ENCODE assay signal across 7 mouse cellular contexts in genomic region chr9:121857474-121858152, GRCm38 (mm10). TPM values are rescaled to one million over a fixed set of nuclear protein-coding genes. Genes with fewer than 3 reads are reported as not detected.
A peak's percentile ranks its signal among the peaks of the same experiment; 100 is the strongest.
DNase-seq lines count a peak whose midpoint lies in the region; ATAC-seq and TF ChIP-seq lines count a peak whose summit lies in the region.

No protein-coding gene starts in this region.

- no peaks in the 10 kb centered on the region for H3K4me1 ChIP-seq in intestine, postnatal 0 days (replicated peaks; ENCODE audit: control insufficient read depth, insufficient read depth, low read length)
- peaks cover 9% of the 10 kb centered on the region for H3K4me1 ChIP-seq in midbrain, embryonic 12.5 days
- H3K4me1 ChIP-seq in small intestine, adult 2 months (ENCODE audit: control insufficient read depth, insufficient read depth, insufficient read length, low read length): 0 out of 2 replicates have a peak, but pooled peaks cover 3% of the 10 kb centered on the region

- peak overlapping the region; percentile 89 for H3K4me2 ChIP-seq in intestine, postnatal 0 days (replicated peaks; ENCODE audit: low read depth)
- peak overlapping the region; percentile 71 for H3K4me2 ChIP-seq in midbrain, embryonic 12.5 days (replicated peaks)

- peak; percentile 67 for TF ChIP-seq CTCF in intestine, postnatal 0 days (IDR thresholded peaks at IDR 0.05; ENCODE audit: low read depth)
- peak; percentile 23; the same call in 1 of the 2 replicates for TF ChIP-seq CTCF in small intestine, adult 2 months (IDR thresholded peaks at IDR 0.05; ENCODE audit: extremely low read depth, insufficient read length, insufficient replicate concordance, low read depth, low read length)

- H3K4me3 ChIP-seq in intestine, postnatal 0 days (ENCODE audit: low read depth, low read length): peak overlapping the region; percentile 89
- H3K4me3 ChIP-seq in midbrain, embryonic 12.5 days: peak overlapping the region; percentile 84
- peak overlapping the region; percentile 68 for H3K4me3 ChIP-seq in small intestine, adult 2 months (ENCODE audit: low read depth, low read length)

- H3K36me3 ChIP-seq in intestine, postnatal 0 days (ENCODE audit: control insufficient read depth, insufficient read depth): no peaks in the 10 kb centered on the region
- H3K36me3 ChIP-seq in midbrain, embryonic 12.5 days: no peaks in the 10 kb centered on the region
- H3K36me3 ChIP-seq in small intestine, adult 2 months (ENCODE audit: control insufficient read depth, insufficient read depth, low read length): no peaks in the 10 kb centered on the region; the same call in 1 of the 2 replicates

- TF ChIP-seq POLR2A in small intestine, adult 2 months (IDR thresholded peaks at IDR 0.05; ENCODE audit: low read depth, low read length): peak; percentile 93

- peak; percentile 97 for DNase-seq in adrenal gland, adult 8-10 months
- DNase-seq in embryo, embryonic 9.5 days (ENCODE audit: extremely low spot score): peak; percentile 98
- peak; percentile 95 to 99 for DNase-seq in gastrocnemius, postnatal 4 days (ENCODE audit: low spot score in 2 of 2)
- DNase-seq in left cerebral cortex, postnatal 4 days: peak; percentile 99

- under 1% methylated on average over 69 of the region's 70 CpGs for WGBS in intestine, postnatal 0 days
- WGBS in midbrain, embryonic 12.5 days: 1% methylated on average over 70 of the region's 70 CpGs
- under 1% methylated on average over 70 of the region's 70 CpGs for WGBS in small intestine, adult 2 months

- H3K9ac ChIP-seq in intestine, postnatal 0 days (ENCODE audit: low read depth, low read length): peak overlapping the region; percentile 86
- H3K9ac ChIP-seq in midbrain, embryonic 12.5 days (replicated peaks): peak overlapping the region; percentile 82

- peak overlapping the region; percentile 98 for H3K27ac ChIP-seq in intestine, postnatal 0 days (ENCODE audit: low read depth, low read length)
- H3K27ac ChIP-seq in midbrain, embryonic 12.5 days (replicated peaks): peak overlapping the region; percentile 96
- peak overlapping the region; percentile 90 for H3K27ac ChIP-seq in small intestine, adult 2 months (ENCODE audit: insufficient read depth, low read depth, low read length)

- no peaks in the 10 kb centered on the region for H3K9me3 ChIP-seq in intestine, postnatal 0 days (ENCODE audit: control insufficient read depth)
- H3K9me3 ChIP-seq in midbrain, embryonic 12.5 days: no peaks in the 10 kb centered on the region

- intact Hi-C loops in left cerebral cortex, postnatal 4 days (cut with DNase I): no loop called here

- no peaks in the 10 kb centered on the region for H3K27me3 ChIP-seq in intestine, postnatal 0 days (replicated peaks; ENCODE audit: control insufficient read depth, insufficient read depth, low read length)
- no peaks in the 10 kb centered on the region for H3K27me3 ChIP-seq in midbrain, embryonic 12.5 days
- no peaks in the 10 kb centered on the region for H3K27me3 ChIP-seq in small intestine, adult 2 months (ENCODE audit: control insufficient read depth, insufficient read depth, low read length)

- ATAC-seq in intestine, postnatal 0 days: peak; percentile 98
- ATAC-seq in midbrain, embryonic 12.5 days (ENCODE audit: low FRiP score, low read depth): peak; percentile 98

RNA-seq across cellular contexts. Expression of gene Higd1a, which starts 0.5 kb away (rescaled TPM):
- total RNA-seq in adrenal gland, adult 8-10 months (2022): 100 to 1,000 TPM in 1 of 4 experiments, 10 to 100 TPM in 3; 86.5 to 102 (median 87.4) TPM
- total RNA-seq in gastrocnemius, postnatal 4 days (2021): 10 to 100 TPM; 61.4 to 67.0 TPM
- 162 and 186 TPM in 2 replicates for polyA plus RNA-seq in intestine, postnatal 0 days (2015; fragmentation: Nextera tagmentation; extraction: Ambion mirVana)
- 10 to 100 TPM; 55.9 to 58.7 TPM for total RNA-seq in left cerebral cortex, postnatal 4 days (2021)
- 142 TPM in 2 replicates for polyA plus RNA-seq in midbrain, embryonic 12.5 days (2016; fragmentation: Nextera tagmentation; extraction: Ambion mirVana)
- 7.0 and 11.4 TPM in 2 replicates for polyA plus RNA-seq in small intestine, adult 2 months (2012; rRNA removed)

RNA-seq across cellular contexts. Expression of gene Ccdc13, which starts 18.4 kb away (rescaled TPM):
- total RNA-seq in adrenal gland, adult 8-10 months (2022): 1 to 10 TPM in 3 of 4 experiments, under 1 TPM in 1; 0.73 to 2.2 (median 1.6) TPM
- total RNA-seq in gastrocnemius, postnatal 4 days (2021): under 1 TPM in 1 of 2 experiments, not detected in 1; 0.88 TPM
- polyA plus RNA-seq in intestine, postnatal 0 days (2015; fragmentation: Nextera tagmentation; extraction: Ambion mirVana): 0.14 and 0.31 TPM in 2 replicates
- total RNA-seq in left cerebral cortex, postnatal 4 days (2021): 1 to 10 TPM; 3.9 to 4.3 TPM
- 3.2 and 4.3 TPM in 2 replicates for polyA plus RNA-seq in midbrain, embryonic 12.5 days (2016; fragmentation: Nextera tagmentation; extraction: Ambion mirVana)
- polyA plus RNA-seq in small intestine, adult 2 months (2012; rRNA removed): 0.65 TPM in 1 of 2 replicates, not detected in the other

RNA-seq across cellular contexts. Expression of gene Ackr2, which starts 40.5 kb away (rescaled TPM):
- 1 to 10 TPM in 1 of 4 experiments, under 1 TPM in 3; 0.77 to 2.1 (median 0.88) TPM for total RNA-seq in adrenal gland, adult 8-10 months (2022)
- 1 to 10 TPM; 1.8 to 1.9 TPM for total RNA-seq in gastrocnemius, postnatal 4 days (2021)
- polyA plus RNA-seq in intestine, postnatal 0 days (2015; fragmentation: Nextera tagmentation; extraction: Ambion mirVana): 1.0 and 1.1 TPM in 2 replicates
- 1 to 10 TPM; 1.7 to 4.3 TPM for total RNA-seq in left cerebral cortex, postnatal 4 days (2021)
- 1.1 and 1.4 TPM in 2 replicates for polyA plus RNA-seq in midbrain, embryonic 12.5 days (2016; fragmentation: Nextera tagmentation; extraction: Ambion mirVana)
- 0.42 and 1.4 TPM in 2 replicates for polyA plus RNA-seq in small intestine, adult 2 months (2012; rRNA removed)

RNA-seq across cellular contexts. Expression of gene Cyp8b1, which starts 58.5 kb away (rescaled TPM):
- under 1 TPM; 0.54 to 0.84 (median 0.72) TPM for total RNA-seq in adrenal gland, adult 8-10 months (2022)
- total RNA-seq in gastrocnemius, postnatal 4 days (2021): under 1 TPM in 1 of 2 experiments, not detected in 1; 0.26 TPM
- polyA plus RNA-seq in intestine, postnatal 0 days (2015; fragmentation: Nextera tagmentation; extraction: Ambion mirVana): 2.1 and 3.3 TPM in 2 replicates
- not detected for total RNA-seq in left cerebral cortex, postnatal 4 days (2021)
- polyA plus RNA-seq in midbrain, embryonic 12.5 days (2016; fragmentation: Nextera tagmentation; extraction: Ambion mirVana): not detected in 2 replicates
- polyA plus RNA-seq in small intestine, adult 2 months (2012; rRNA removed): not detected in 2 replicates

Comparison
In these comparisons a context has a peak if more than half of its experiments do, and no peak if none do; other contexts are left out.
1. Peak in every context shown above with its lines: DNase-seq, ATAC-seq, H3K4me3 ChIP-seq and H3K27ac ChIP-seq.